Mouse (Mus musculus) regulatory T cell (primary cell): ENCODE results near the gene Ptafr.
"Not testable (repeated sequence)": the region's sequence is repeated elsewhere in the genome, so short reads cannot be mapped to it uniquely, and the experiment has no call there.

Experiments
- in situ Hi-C: fragments of 300-600 bp; cut with MboI, MseI; formaldehyde crosslinking; loops from one replicate; pipeline ENCODE4 v1.15.1; 2025; ENCODE audit warnings: high pct_unique_total_duplicates

The Ptafr gene

GRCm38 (mm10) chr4:132555550-132555949 lies 8.3 kb upstream of the Ptafr start:
- in situ Hi-C loops: loop anchor here (5.0 kb wide), 2 partner anchors 52 to 112 kb away; no protein-coding TSS in a partner anchor

GRCm38 (mm10) chr4:132563261-132563660 lies 606 bp upstream of the Ptafr start:
- in situ Hi-C loops: no loop called here

GRCm38 (mm10) chr4:132565089-132565747 lies 1.4 kb downstream of the Ptafr start:
- in situ Hi-C loops: no loop called here

GRCm38 (mm10) chr4:132567361-132567779 lies 3.5 kb downstream of the Ptafr start:
- in situ Hi-C loops: no loop called here

GRCm38 (mm10) chr4:132569115-132569514 lies 5.2 kb downstream of the Ptafr start:
- in situ Hi-C loops: no loop called here

- in situ Hi-C loops: loop anchor here (10.0 kb wide), 1 partner anchor 784 kb away; the partner anchor contains the start of gene Wdtc1
Observed at GRCm38 (mm10) chr4:132571190-132571589, 7.3 kb downstream of the Ptafr start.

- in situ Hi-C loops: loop anchor here (10.0 kb wide), 1 partner anchor 781 kb away; the partner anchor contains the start of gene Wdtc1
Observed at GRCm38 (mm10) chr4:132573327-132573726, 9.5 kb downstream of the Ptafr start.

GRCm38 (mm10) chr4:132574809-132575347 lies 11.0 kb downstream of the Ptafr start:
- in situ Hi-C loops: loop anchor here (10.0 kb wide), 1 partner anchor 780 kb away; the partner anchor contains the start of gene Wdtc1

- in situ Hi-C loops: no loop called here
Observed at GRCm38 (mm10) chr4:132583781-132584180, 19.9 kb downstream of the Ptafr start.

- in situ Hi-C loops: no loop called here
Observed at GRCm38 (mm10) chr4:132584975-132585374, 21.1 kb downstream of the Ptafr start.

GRCm38 (mm10) chr4:132586282-132586681 lies 22.4 kb downstream of the Ptafr start:
- in situ Hi-C loops: no loop called here

- in situ Hi-C loops: no loop called here
Observed at GRCm38 (mm10) chr4:132588512-132588911, 24.6 kb downstream of the Ptafr start.

GRCm38 (mm10) chr4:132590642-132591041 lies 26.8 kb downstream of the Ptafr start:
- in situ Hi-C loops: no loop called here

GRCm38 (mm10) chr4:132592958-132593357 lies 29.1 kb downstream of the Ptafr start:
- in situ Hi-C loops: no loop called here

GRCm38 (mm10) chr4:132594191-132594590 lies 30.3 kb downstream of the Ptafr start:
- in situ Hi-C loops: no loop called here

GRCm38 (mm10) chr4:132598861-132599260 lies 35.0 kb downstream of the Ptafr start:
- in situ Hi-C loops: no loop called here

GRCm38 (mm10) chr4:132599764-132600163 lies 35.9 kb downstream of the Ptafr start:
- in situ Hi-C loops: no loop called here

GRCm38 (mm10) chr4:132600465-132600864 lies 36.6 kb downstream of the Ptafr start:
- in situ Hi-C loops: no loop called here

GRCm38 (mm10) chr4:132601242-132601641 lies 37.4 kb downstream of the Ptafr start:
- in situ Hi-C loops: not testable (repeated sequence)

- in situ Hi-C loops: no loop called here
Observed at GRCm38 (mm10) chr4:132603468-132603867, 39.6 kb downstream of the Ptafr start.

GRCm38 (mm10) chr4:132605816-132606215 lies 41.9 kb downstream of the Ptafr start:
- in situ Hi-C loops: loop anchor here (5.0 kb wide), 1 partner anchor 49 kb away; no protein-coding TSS in a partner anchor

GRCm38 (mm10) chr4:132608147-132608546 lies 44.3 kb downstream of the Ptafr start:
- in situ Hi-C loops: loop anchor here (5.0 kb wide), 1 partner anchor 51 kb away; no protein-coding TSS in a partner anchor
